ENCODE assay signal across 9 mouse cellular contexts in the genomic region with DNA sequence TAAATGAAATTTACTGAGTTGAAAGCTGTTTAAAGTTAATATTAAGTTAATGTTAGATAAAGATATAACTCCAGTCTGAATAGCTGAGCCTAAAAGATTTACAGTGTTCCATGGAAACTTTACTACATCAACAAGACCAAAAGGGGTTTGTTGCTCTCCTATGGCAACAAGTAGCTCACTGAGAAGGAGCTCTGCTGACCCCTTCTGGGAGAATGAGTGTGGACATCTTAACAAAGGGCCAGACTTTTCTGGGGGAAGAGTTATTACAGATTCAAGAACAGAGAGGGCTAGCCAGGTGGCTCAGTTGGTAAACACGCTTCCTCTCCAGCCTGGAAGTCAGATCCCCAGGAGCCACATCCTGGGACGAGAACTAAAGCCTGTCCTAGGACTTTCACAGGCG. TPM values are rescaled to one million over a fixed set of nuclear protein-coding genes. Genes with fewer than 3 reads are reported as not detected.
DNase-seq lines count a peak whose midpoint lies in the region; ATAC-seq and TF ChIP-seq lines count a peak whose summit lies in the region.
"Had no signal": no experiment of that assay in that cellular context is flagged by ENCODE, and none has a peak within 500 bp of the region (broad histone marks: within the 10 kb centered on the region; RNA-seq: fewer than 3 reads in every experiment).

No protein-coding gene starts in this region.

- TF ChIP-seq CTCF in kidney, postnatal 0 days (IDR thresholded peaks at IDR 0.05; ENCODE audit: low read depth) = peak; percentile 92
- TF ChIP-seq CTCF in liver, postnatal 0 days (IDR thresholded peaks at IDR 0.05; ENCODE audit: low read depth) = peak; percentile 81

- H3K9ac ChIP-seq in forebrain, embryonic 12.5 days = no peak overlapping the region
- H3K9ac ChIP-seq in kidney, postnatal 0 days (ENCODE audit: low read depth, low read length) = no peak overlapping the region
- no peak overlapping the region for H3K9ac ChIP-seq in liver, postnatal 0 days (replicated peaks)
- H3K9ac ChIP-seq: limb, embryonic 12.5 days had no signal

- 48% methylated on average over 3 of the region's 3 CpGs for WGBS in forebrain, embryonic 10.5 days
- 46% methylated on average over 3 of the region's 3 CpGs for WGBS in forebrain, embryonic 12.5 days
- WGBS in kidney, postnatal 0 days = 32% methylated on average over 3 of the region's 3 CpGs
- 29% methylated on average over 3 of the region's 3 CpGs for WGBS in liver, postnatal 0 days (ENCODE audit: insufficient replicate concordance)

- no peaks in the 10 kb centered on the region for H3K9me3 ChIP-seq in forebrain, embryonic 10.5 days
- H3K9me3 ChIP-seq in forebrain, embryonic 12.5 days = no peaks in the 10 kb centered on the region
- H3K9me3 ChIP-seq in kidney, postnatal 0 days (replicated peaks; ENCODE audit: low read length) = no peaks in the 10 kb centered on the region
- no peaks in the 10 kb centered on the region for H3K9me3 ChIP-seq in liver, postnatal 0 days (ENCODE audit: low read length)
- H3K9me3 ChIP-seq: limb, embryonic 12.5 days had no signal

- no peaks in the 10 kb centered on the region for H3K36me3 ChIP-seq in forebrain, embryonic 10.5 days (replicated peaks)
- no peaks in the 10 kb centered on the region for H3K36me3 ChIP-seq in forebrain, embryonic 12.5 days (replicated peaks)
- H3K36me3 ChIP-seq in kidney, postnatal 0 days (ENCODE audit: insufficient read depth, low read length) = no peaks in the 10 kb centered on the region
- no peaks in the 10 kb centered on the region for H3K36me3 ChIP-seq in liver, postnatal 0 days (replicated peaks; ENCODE audit: insufficient read depth, low read length)
- H3K36me3 ChIP-seq: limb, embryonic 12.5 days had no signal

- H3K27me3 ChIP-seq in forebrain, embryonic 10.5 days (ENCODE audit: poor library complexity, severe bottlenecking) = no peaks in the 10 kb centered on the region
- H3K27me3 ChIP-seq in forebrain, embryonic 12.5 days = no peaks in the 10 kb centered on the region
- H3K27me3 ChIP-seq in kidney, postnatal 0 days (ENCODE audit: insufficient read depth, low read length) = no peaks in the 10 kb centered on the region
- no peaks in the 10 kb centered on the region for H3K27me3 ChIP-seq in liver, postnatal 0 days (ENCODE audit: insufficient read depth, low read length)
- H3K27me3 ChIP-seq: limb, embryonic 12.5 days had no signal

- DNase-seq in forebrain, embryonic 10.5 days (ENCODE audit: extremely low spot score, low spot score) = peak; percentile 27
- peak; percentile 26 for DNase-seq in WW6 (ENCODE audit: low read depth, low spot score)
- peak; percentile 94 for DNase-seq in kidney, postnatal 0 days (ENCODE audit: low spot score)
- peak; percentile 35 for DNase-seq in liver, postnatal 0 days
- DNase-seq in right cerebral cortex, adult 2 months (ENCODE audit: low spot score in 2 of 2) = peak; percentile 64 to 70

- H3K4me2 ChIP-seq in forebrain, embryonic 12.5 days = no peak overlapping the region
- H3K4me2 ChIP-seq in kidney, postnatal 0 days (ENCODE audit: low read length) = no peak overlapping the region
- no peak overlapping the region for H3K4me2 ChIP-seq in liver, postnatal 0 days (ENCODE audit: low read depth, low read length)
- H3K4me2 ChIP-seq: limb, embryonic 12.5 days had no signal

- no peak overlapping the region for H3K4me3 ChIP-seq in forebrain, embryonic 10.5 days
- H3K4me3 ChIP-seq in forebrain, embryonic 12.5 days (replicated peaks) = no peak overlapping the region
- no peak overlapping the region for H3K4me3 ChIP-seq in kidney, postnatal 0 days (replicated peaks; ENCODE audit: low read depth, low read length)
- no peak overlapping the region for H3K4me3 ChIP-seq in liver, postnatal 0 days (ENCODE audit: low read depth, low read length)
- H3K4me3 ChIP-seq: limb, embryonic 12.5 days had no signal

- no peak overlapping the region for H3K27ac ChIP-seq in forebrain, embryonic 10.5 days
- no peak overlapping the region for H3K27ac ChIP-seq in forebrain, embryonic 12.5 days
- H3K27ac ChIP-seq in kidney, postnatal 0 days = no peak overlapping the region
- H3K27ac ChIP-seq in liver, postnatal 0 days (ENCODE audit: low read depth) = no peak overlapping the region
- H3K27ac ChIP-seq: limb, embryonic 12.5 days had no signal

- no peak for TF ChIP-seq EP300 in liver, postnatal 0 days (IDR thresholded peaks at IDR 0.05; ENCODE audit: low read depth)

- no peak for ATAC-seq in forebrain, embryonic 12.5 days (ENCODE audit: low FRiP score)
- ATAC-seq in common myeloid progenitor, adult 5-6 weeks (replicated peaks; ENCODE audit: low read depth, poor library complexity, severe bottlenecking) = peak; percentile 76
- peak; percentile 66 for ATAC-seq in granulocyte monocyte progenitor cell, adult 5-6 weeks (replicated peaks; ENCODE audit: poor library complexity, severe bottlenecking)
- ATAC-seq in kidney, postnatal 0 days (replicated peaks; ENCODE audit: low FRiP score, low read depth) = peak; percentile 40; the same call in 1 of the 2 replicates
- ATAC-seq in liver, postnatal 0 days = no peak

- H3K4me1 ChIP-seq in forebrain, embryonic 10.5 days = no peaks in the 10 kb centered on the region
- no peaks in the 10 kb centered on the region for H3K4me1 ChIP-seq in forebrain, embryonic 12.5 days
- H3K4me1 ChIP-seq in kidney, postnatal 0 days (replicated peaks; ENCODE audit: insufficient read depth, low read length) = no peaks in the 10 kb centered on the region
- H3K4me1 ChIP-seq in liver, postnatal 0 days (ENCODE audit: insufficient read depth) = no peaks in the 10 kb centered on the region
- H3K4me1 ChIP-seq: limb, embryonic 12.5 days had no signal

RNA-seq across cellular contexts. Expression of a gene that starts 54.5 kb away (rescaled TPM):
- 17.4 and 19.0 TPM in 2 replicates for polyA plus RNA-seq in forebrain, embryonic 10.5 days (2016; fragmentation: Nextera tagmentation; extraction: Ambion mirVana)
- 24.8 and 25.7 TPM in 2 replicates for polyA plus RNA-seq in forebrain, embryonic 12.5 days (2016; fragmentation: Nextera tagmentation; extraction: Ambion mirVana)
- 77.6 and 81.6 TPM in 2 replicates for total RNA-seq in common myeloid progenitor, adult 5-6 weeks (2017)
- total RNA-seq in granulocyte monocyte progenitor cell, adult 5-6 weeks (2014; fragmentation: Nextera tagmentation) = 77.1 and 77.9 TPM in 2 replicates
- 70.8 and 81.2 TPM in 2 replicates for total RNA-seq in granulocyte monocyte progenitor cell, adult 5-6 weeks (2017)
- polyA plus RNA-seq in kidney, postnatal 0 days (2015; fragmentation: Nextera tagmentation; extraction: Ambion mirVana) = 11.2 and 12.1 TPM in 2 replicates
- polyA plus RNA-seq in liver, postnatal 0 days (2015; fragmentation: Nextera tagmentation; extraction: Ambion mirVana) = 5.1 and 5.3 TPM in 2 replicates

Comparison
In these comparisons a context has a peak if more than half of its experiments do, and no peak if none do; other contexts are left out.
1. DNase-seq: peak in every context shown above with its lines; median percentile 94 in kidney, postnatal 0 days; 67 in right cerebral cortex, adult 2 months; 35 in liver, postnatal 0 days; 27 in forebrain, embryonic 10.5 days; 26 in WW6.
2. ATAC-seq: peak in common myeloid progenitor, adult 5-6 weeks (single experiment), granulocyte monocyte progenitor cell, adult 5-6 weeks (single experiment) and kidney, postnatal 0 days (single experiment); none in forebrain, embryonic 12.5 days (single experiment) and liver, postnatal 0 days (single experiment).